Mouse (Mus musculus): ENCODE measurements at regions not wholly inside any gene's neighbourhood (a gene's known extent, or its start where the extent isn't known, plus 50 kb on each side); places are given as distances from the start of the nearest gene placed in this dataset.

- no peak for TF ChIP-seq MYOG (IDR thresholded peaks at IDR 0.05; ENCODE audit: control insufficient read depth in 1 of 3, insufficient read depth in 1 of 3, insufficient read length in 2 of 3, low read depth in 2 of 3)
- TF ChIP-seq CEBPB (IDR thresholded peaks at IDR 0.05; ENCODE audit: insufficient read depth, poor library complexity, severe bottlenecking), result no peak
- TF ChIP-seq POLR2A (IDR thresholded peaks at IDR 0.05; ENCODE audit: insufficient read length, low read depth), result no peak
- TF ChIP-seq TCF3 (IDR thresholded peaks at IDR 0.05; ENCODE audit: insufficient read length, low read depth), result no peak
- no peak for TF ChIP-seq POLR2AphosphoS2 (IDR thresholded peaks at IDR 0.05; ENCODE audit: insufficient read length, low read depth)
- no peak for TF ChIP-seq MAX (IDR thresholded peaks at IDR 0.05; ENCODE audit: low read depth)
- no peak for TF ChIP-seq E2F4 (IDR thresholded peaks at IDR 0.05; ENCODE audit: insufficient read depth)
- no peak for TF ChIP-seq SRF (IDR thresholded peaks at IDR 0.05; ENCODE audit: control insufficient read depth, insufficient read length, low read depth)
- no peak for TF ChIP-seq USF1 (IDR thresholded peaks at IDR 0.05; ENCODE audit: low read depth)
- no peak for TF ChIP-seq TCF12 (IDR thresholded peaks at IDR 0.05; ENCODE audit: insufficient read depth, poor library complexity, severe bottlenecking)
- no peak for TF ChIP-seq MYOD1 (IDR thresholded peaks at IDR 0.05; ENCODE audit: control insufficient read depth in 1 of 3, insufficient read length in 2 of 3, low read depth in 2 of 3)
- TF ChIP-seq REST (IDR thresholded peaks at IDR 0.05; ENCODE audit: insufficient read depth, insufficient read length), result no peak
Observed at GRCm38 (mm10) chr7:135902106-135903055, 186.2 kb upstream of the Mki67 start.

Measured in myocyte (in vitro differentiated cells).